Mouse (Mus musculus) hindbrain, embryonic 10.5 days (tissue): ENCODE results near the gene Dgki. TPM values are rescaled to one million over a fixed set of nuclear protein-coding genes. Genes with fewer than 3 reads are reported as not detected.

Experiments used
- DNase-seq: peaks from one replicate; pipeline ENCODE4 v3.0.0-alpha.2; 2017; ENCODE audit warnings: low spot score
- H3K27ac ChIP-seq: fragments of 300-500 bp; sonication (generic); 2 replicates; pipeline ENCODE4 v1.5.1; 2016; ENCODE audit warnings: mild to moderate bottlenecking, moderate library complexity
- H3K27me3 ChIP-seq: fragments of 300-500 bp; sonication (generic); 2 replicates; pipeline ENCODE4 v1.6.1; 2016; ENCODE audit warnings: mild to moderate bottlenecking; ENCODE audit not compliant: poor library complexity, insufficient read depth, severe bottlenecking
- H3K36me3 ChIP-seq: fragments of 300-500 bp; sonication (generic); 2 replicates; pipeline ENCODE4 v1.6.1; 2016; ENCODE audit warnings: mild to moderate bottlenecking, moderate library complexity
- H3K4me1 ChIP-seq: fragments of 300-500 bp; sonication (generic); replicated peaks from 2 replicates; pipeline ENCODE4 v1.6.1; 2016; ENCODE audit warnings: mild to moderate bottlenecking
- H3K4me3 ChIP-seq: fragments of 300-500 bp; sonication (generic); 2 replicates; pipeline ENCODE4 v1.5.1; 2016; ENCODE audit warnings: mild to moderate bottlenecking, moderate library complexity
- H3K9me3 ChIP-seq: fragments of 300-500 bp; sonication (generic); 2 replicates; pipeline ENCODE4 v1.6.1; 2016; ENCODE audit warnings: mild to moderate bottlenecking, moderate library complexity
- WGBS: fragments of 180-500 bp; shearing (Covaris S2); methylation state at CpG from one replicate; pipeline ENCODE4 v1.1.7; 2016; 5-methylcytosine and 5-hydroxymethylcytosine counted together
- polyA plus RNA-seq: library from polyadenylated mRNA; unstranded; fragments of >200 nt; fragmentation: Nextera tagmentation; extraction: Ambion mirVana; gene quantifications from 2 replicates; pipeline ENCODE4 v1.2.1, GENCODE M21; 2016

Gene Dgki
- polyA plus RNA-seq, 1 experiment from 2014 or later = 1.0 TPM

DNA sequence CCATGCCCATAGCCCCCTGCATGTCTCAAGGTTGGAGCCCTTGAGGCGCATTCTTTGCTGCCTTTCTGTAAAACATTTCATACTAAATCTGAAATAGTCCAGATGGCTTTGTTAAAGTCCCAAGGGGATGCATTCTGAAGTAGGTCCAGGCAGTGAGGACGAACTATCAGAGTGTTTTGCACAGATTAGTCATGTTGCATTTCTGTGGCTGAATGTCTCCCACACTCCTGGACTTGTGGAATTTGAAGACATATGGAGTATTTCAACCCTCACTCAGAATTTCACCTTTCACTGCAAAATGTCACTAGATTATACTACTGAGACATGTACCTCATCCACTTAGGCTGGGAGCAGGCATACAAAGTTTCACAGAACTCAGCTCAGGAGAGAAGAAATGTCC is 403.3 kb downstream of the Dgki start:
- no peak overlapping the region for H3K4me3 ChIP-seq
- no peaks in the 10 kb centered on the region for H3K9me3 ChIP-seq
- WGBS = 63% methylated on average over 2 of the region's 2 CpGs
- H3K27me3 ChIP-seq = no peaks in the 10 kb centered on the region; the same call in 1 of the 2 replicates
- H3K4me1 ChIP-seq = 0 out of 2 replicates have a peak, but pooled peaks cover 3% of the 10 kb centered on the region
- no peak for DNase-seq
- H3K36me3 ChIP-seq = no peaks in the 10 kb centered on the region
- no peak overlapping the region for H3K27ac ChIP-seq

DNA sequence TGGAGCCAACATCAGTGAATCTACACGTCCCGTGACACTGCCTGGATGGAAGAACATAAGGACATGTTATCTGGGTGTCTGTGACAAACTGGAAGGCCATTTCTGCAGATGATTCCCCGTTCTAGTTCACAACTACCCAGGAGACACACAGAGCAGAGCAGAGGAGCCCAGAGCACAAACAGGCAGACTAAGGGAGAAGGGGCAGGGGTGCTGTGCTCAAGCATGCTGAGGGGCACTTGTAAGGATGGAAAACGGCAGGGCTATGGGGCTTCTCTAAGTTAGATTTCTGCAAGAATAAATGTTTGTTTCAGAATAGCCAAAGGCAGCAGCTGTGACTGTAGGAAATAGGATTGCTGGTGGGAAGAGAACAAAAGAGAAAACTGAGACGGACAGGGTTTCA is 408.2 kb downstream of the Dgki start:
- Histone ChIP-seq H3K4me1 (peaks cover 15% of the 10 kb centered on the region), H3K27ac (0 out of 2 replicates have a peak overlapping the region, but pooled peaks have one; percentile 51), H3K36me3 (no peaks in the 10 kb centered on the region), H3K27me3 (0 out of 2 replicates have a peak, but pooled peaks cover 4% of the 10 kb centered on the region), H3K9me3 (no peaks in the 10 kb centered on the region), H3K4me3 (no peak overlapping the region)
- DNase-seq = no peak
- WGBS = 82% methylated on average over 5 of the region's 5 CpGs

DNA sequence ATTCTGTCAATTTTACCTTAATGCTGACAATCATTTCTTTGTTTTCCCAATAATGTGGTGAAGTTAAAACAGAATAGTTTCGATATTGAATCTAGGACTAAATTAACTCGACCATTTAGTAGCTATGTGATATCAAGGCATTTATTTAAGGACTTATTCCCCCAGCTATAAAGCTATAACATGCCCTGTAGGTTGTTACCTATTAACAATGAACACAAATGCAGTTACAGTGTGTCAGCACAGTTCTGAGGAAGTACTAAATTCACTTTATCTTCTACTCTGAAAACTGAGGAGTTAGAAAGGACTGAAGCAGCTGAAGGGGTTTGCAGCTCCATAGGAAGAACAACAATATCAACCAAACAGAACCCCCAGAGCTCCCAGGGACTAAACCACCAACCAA is 409.2 kb downstream of the Dgki start:
- WGBS = 67% methylated on average over 2 of the region's 2 CpGs
- H3K9me3 ChIP-seq = no peaks in the 10 kb centered on the region
- no peak overlapping the region for H3K4me3 ChIP-seq
- DNase-seq = no peak
- H3K36me3 ChIP-seq = no peaks in the 10 kb centered on the region
- 0 out of 2 replicates have a peak, but pooled peaks cover 4% of the 10 kb centered on the region for H3K27me3 ChIP-seq
- H3K4me1 ChIP-seq = peaks cover 15% of the 10 kb centered on the region
- H3K27ac ChIP-seq = peak overlapping the region; percentile 29; the same call in 1 of the 2 replicates

DNA sequence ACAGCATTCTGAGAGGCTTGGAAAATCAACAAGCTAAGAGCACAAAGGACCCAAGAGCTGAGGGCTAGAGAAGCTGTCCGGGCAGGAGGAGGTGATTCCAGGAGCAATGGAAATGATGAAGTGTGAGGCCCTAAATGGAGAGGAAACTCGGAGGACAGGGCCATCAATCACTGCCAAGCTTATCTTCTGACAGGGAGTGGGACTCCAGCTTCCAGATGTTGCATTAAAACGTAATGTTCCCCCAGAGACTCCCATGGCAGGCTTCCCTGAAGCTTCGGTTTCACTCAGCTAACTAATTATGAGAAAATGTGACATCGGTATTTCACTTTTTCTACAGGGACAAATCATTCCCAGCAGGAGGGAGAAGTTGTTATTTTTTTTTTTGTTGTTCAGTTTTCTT is 409.7 kb downstream of the Dgki start:
- Histone ChIP-seq H3K9me3 (no peaks in the 10 kb centered on the region), H3K27me3 (0 out of 2 replicates have a peak, but pooled peaks cover 4% of the 10 kb centered on the region), H3K4me3 (no peak overlapping the region), H3K4me1 (peaks cover 15% of the 10 kb centered on the region), H3K27ac (no peak overlapping the region), H3K36me3 (no peaks in the 10 kb centered on the region)
- peak; percentile 38 for DNase-seq
- whole genome bisulfite sequencing = 25% methylated on average over 5 of the region's 5 CpGs

DNA sequence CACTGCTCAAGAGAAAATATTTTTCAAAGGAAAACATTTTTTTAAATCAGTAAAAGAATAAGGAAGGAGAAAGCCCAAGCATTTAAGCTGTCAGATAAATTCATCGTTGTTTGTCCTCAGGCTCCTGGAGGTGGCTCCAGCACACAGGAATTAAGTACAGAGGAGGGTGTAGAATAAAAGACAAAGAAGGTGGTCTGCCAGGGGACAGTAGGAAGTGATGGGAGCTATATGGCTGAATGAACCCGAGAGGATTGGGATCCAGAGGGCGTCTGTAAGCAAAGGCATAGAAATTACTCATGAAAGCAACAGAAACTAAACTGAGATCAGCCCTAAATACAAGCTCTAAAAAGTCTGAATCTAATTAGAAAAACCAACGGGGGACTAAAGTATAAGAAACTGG is 418.7 kb downstream of the Dgki start:
- Histone ChIP-seq H3K27me3 (no peaks in the 10 kb centered on the region), H3K4me1 (peaks cover 31% of the 10 kb centered on the region), H3K36me3 (no peaks in the 10 kb centered on the region), H3K4me3 (no peak overlapping the region), H3K27ac (peak overlapping the region; percentile 76), H3K9me3 (no peaks in the 10 kb centered on the region)
- WGBS = 16% methylated on average over 4 of the region's 4 CpGs
- DNase-seq = no peak

DNA sequence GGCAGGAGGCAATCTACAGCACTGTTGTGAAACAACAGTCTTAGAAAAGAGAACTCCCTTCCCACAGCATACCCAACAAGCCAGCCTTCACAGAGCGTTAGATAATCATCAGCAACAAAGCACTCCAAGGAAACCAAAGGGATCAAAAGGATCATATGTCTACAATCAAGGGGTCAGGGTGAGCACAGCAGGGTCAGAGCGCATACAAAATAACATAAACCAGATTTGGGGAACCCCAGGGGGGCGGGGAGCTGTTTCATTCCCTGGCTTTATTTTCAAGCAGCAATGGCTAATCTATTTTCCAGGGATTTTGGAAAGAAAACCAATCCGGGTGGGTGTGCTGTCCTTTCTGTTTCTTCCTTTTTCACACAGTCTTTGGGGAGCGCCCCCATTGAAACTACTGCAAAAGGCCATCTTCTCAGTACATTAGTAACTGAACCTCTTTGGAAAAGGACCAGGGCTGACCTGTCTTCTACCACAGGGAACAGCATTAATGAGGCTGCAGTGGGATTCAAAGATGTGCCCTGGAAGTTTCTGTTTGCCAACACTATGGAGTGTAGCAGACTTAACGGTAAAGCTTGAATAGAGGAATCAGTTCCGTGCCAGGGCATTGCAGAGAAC is 419.2 kb downstream of the Dgki start:
- 6% methylated on average over 7 of the region's 7 CpGs for WGBS

DNA sequence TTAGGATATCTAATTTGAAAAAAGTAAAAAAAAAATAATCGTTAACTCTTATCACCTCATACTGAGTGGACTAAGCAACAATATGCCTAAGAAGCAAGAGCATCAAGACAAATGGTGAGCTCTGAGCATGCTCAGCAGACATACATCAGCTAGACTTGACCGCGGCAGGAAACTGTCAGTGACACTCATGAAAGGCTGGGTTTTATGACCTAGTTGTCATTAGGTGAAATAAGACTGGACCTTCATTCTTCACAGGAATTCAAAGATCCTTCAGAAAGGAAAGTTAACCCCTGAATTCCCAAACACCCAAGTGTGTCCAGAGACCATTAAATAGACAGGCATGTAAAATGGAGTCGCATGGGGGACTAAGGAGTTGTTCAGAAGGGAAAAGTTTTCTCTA is 422.6 kb downstream of the Dgki start:
- no peaks in the 10 kb centered on the region for H3K9me3 ChIP-seq
- 77% methylated on average over 4 of the region's 4 CpGs for WGBS
- no peak overlapping the region for H3K27ac ChIP-seq
- no peaks in the 10 kb centered on the region; the same call in 1 of the 2 replicates for H3K27me3 ChIP-seq
- no peak overlapping the region for H3K4me3 ChIP-seq
- H3K4me1 ChIP-seq = peaks cover 37% of the 10 kb centered on the region
- no peaks in the 10 kb centered on the region for H3K36me3 ChIP-seq
- DNase-seq = no peak

More for the DNA sequence above, 419.2 kb downstream of the Dgki start:
- no peaks in the 10 kb centered on the region for H3K9me3 ChIP-seq
- DNase-seq = peak; percentile 71
- peaks cover 34% of the 10 kb centered on the region for H3K4me1 ChIP-seq
- peak overlapping the region; percentile 76 for H3K27ac ChIP-seq
- no peaks in the 10 kb centered on the region for H3K36me3 ChIP-seq
- H3K4me3 ChIP-seq = no peak overlapping the region
- no peaks in the 10 kb centered on the region for H3K27me3 ChIP-seq

DNA sequence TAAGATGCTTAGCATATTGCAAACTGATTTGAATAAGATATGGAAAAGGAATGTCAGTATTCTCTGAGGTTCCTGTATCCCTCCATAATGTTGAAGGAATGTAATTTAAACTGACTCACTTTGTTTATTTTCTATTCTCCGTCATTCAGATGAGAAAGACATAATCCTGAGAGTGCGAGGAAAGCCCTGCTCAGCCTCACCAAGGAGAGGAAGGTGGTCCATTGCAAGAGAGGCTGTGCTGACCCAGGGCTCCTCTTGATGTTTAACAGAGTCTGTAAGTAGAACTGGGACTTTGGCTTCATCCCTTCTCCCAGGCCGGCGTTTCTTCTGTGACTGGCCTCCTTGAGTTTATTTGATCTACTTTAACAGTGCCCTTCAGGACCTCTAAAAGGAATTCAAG is 423.6 kb downstream of the Dgki start:
- Histone ChIP-seq H3K9me3 (no peaks in the 10 kb centered on the region), H3K36me3 (no peaks in the 10 kb centered on the region), H3K27ac (no peak overlapping the region), H3K4me1 (peaks cover 30% of the 10 kb centered on the region), H3K4me3 (no peak overlapping the region), H3K27me3 (no peaks in the 10 kb centered on the region; the same call in 1 of the 2 replicates)
- 67% methylated on average over 4 of the region's 4 CpGs for WGBS
- DNase-seq = no peak

DNA sequence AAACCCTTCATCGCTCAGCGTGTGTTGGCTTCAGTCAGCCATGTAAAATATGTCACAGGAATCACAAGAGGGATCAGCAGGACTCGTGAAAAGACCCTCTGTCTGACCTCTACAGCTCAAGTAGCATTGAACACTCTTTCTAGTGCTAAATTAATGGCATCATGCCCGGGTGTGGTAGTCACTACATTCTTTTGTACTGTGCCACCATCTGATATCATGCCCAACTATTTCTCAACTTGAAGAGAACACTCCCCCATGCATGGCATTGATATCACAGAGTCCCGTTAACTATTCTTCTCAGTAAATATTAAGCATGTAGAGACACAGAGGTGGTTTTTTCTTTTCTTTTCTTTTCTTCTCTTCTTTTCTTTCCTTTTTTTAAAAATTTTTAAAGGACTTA is 424.1 kb downstream of the Dgki start:
- no peak for DNase-seq
- WGBS = 57% methylated on average over 5 of the region's 5 CpGs
- Histone ChIP-seq H3K4me3 (no peak overlapping the region), H3K27ac (no peak overlapping the region), H3K27me3 (no peaks in the 10 kb centered on the region; the same call in 1 of the 2 replicates), H3K4me1 (peaks cover 25% of the 10 kb centered on the region), H3K36me3 (no peaks in the 10 kb centered on the region), H3K9me3 (no peaks in the 10 kb centered on the region)

DNA sequence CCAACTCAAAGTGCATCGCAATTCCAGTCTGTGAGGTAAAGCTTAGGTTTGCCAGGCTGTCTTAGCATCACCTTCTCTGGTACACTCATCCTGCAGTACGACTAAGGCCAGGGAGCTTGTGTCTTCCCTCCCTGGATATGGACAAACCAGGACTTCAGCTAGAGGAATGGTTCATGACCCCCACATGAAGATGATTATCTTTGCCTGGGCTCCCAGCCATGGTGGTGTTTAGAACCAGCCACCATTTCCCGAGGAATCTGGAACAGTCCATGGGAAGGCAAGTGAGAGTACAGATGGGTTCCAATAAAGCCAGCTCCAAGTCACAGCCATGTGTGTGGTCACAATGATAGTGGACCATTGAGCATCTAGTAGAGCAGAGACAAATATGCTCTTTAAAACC is 427.1 kb downstream of the Dgki start:
- H3K36me3 ChIP-seq = no peaks in the 10 kb centered on the region
- H3K27ac ChIP-seq = no peak overlapping the region
- peaks cover 11% of the 10 kb centered on the region; the same call in 1 of the 2 replicates for H3K4me1 ChIP-seq
- H3K4me3 ChIP-seq = no peak overlapping the region
- no peaks in the 10 kb centered on the region for H3K9me3 ChIP-seq
- 90% methylated on average over 3 of the region's 3 CpGs for WGBS
- H3K27me3 ChIP-seq = no peaks in the 10 kb centered on the region; the same call in 1 of the 2 replicates
- DNase-seq = no peak

DNA sequence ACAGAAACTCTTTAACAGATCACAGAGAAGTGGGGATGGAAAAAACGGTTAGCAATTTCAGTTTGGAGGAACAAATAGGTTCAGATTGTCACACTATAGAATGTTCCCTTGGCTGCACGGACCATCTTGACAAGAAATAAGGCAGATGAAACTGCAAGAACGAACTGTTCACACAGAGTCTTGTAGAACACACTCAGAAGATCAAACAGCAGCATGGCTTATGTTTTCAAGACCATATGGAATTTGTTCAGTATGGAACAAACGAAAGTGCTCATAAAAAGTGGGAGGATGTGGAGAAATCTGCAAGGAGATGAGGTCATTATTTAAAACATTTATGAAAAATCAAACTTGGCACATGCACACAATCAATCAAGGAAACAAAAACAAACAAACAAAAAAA is 431.8 kb downstream of the Dgki start:
- DNase-seq = no peak
- 79% methylated on average over 4 of the region's 4 CpGs for WGBS
- H3K4me3 ChIP-seq = no peak overlapping the region
- no peak overlapping the region for H3K27ac ChIP-seq
- peaks cover 2% of the 10 kb centered on the region; the same call in 1 of the 2 replicates for H3K27me3 ChIP-seq
- H3K4me1 ChIP-seq = no peaks in the 10 kb centered on the region
- H3K9me3 ChIP-seq = no peaks in the 10 kb centered on the region
- H3K36me3 ChIP-seq = no peaks in the 10 kb centered on the region

DNA sequence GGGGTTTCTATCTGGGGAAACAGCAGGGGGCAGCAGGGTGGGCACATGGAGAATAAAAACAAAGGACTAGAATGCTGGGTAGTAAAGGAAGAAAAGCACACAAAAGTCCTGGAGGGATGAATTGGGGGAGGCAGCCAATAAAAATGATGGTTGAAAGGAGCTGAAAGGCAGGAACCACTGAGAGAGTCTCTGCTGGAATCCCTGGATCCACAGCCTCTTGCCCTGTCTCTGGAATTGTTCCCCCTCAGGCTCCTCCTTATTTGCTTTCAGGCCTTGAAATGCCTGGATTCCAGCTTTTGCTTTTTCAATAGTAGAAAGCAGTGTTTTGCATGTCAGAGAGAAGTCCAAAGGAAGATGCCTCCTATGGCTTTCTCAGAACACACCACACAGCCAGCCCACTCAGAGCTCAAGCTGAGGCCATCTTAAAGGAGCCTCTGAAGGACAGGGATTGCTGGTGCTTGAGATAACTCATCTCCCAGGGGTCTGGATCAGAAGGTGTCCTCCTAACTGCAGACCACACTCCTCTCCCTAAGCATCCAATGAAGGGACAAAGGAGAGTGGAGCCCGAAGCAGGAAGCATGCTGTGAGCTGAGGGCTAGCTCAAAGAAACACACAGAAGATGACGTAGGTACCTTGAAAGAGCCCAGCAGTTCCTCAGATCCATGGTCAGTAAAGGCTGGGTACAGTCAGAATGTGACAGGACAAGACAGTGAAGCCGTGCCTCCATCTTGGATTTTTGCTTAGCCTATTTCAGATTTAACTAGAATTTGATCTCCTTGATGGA is 441.5 kb downstream of the Dgki start:
- Histone ChIP-seq H3K9me3 (no peaks in the 10 kb centered on the region), H3K4me1 (peaks cover 30% of the 10 kb centered on the region), H3K4me3 (no peak overlapping the region), H3K36me3 (no peaks in the 10 kb centered on the region), H3K27ac (peak overlapping the region; percentile 88), H3K27me3 (no peaks in the 10 kb centered on the region)
- 23% methylated on average over 3 of the region's 3 CpGs for WGBS
- peak; percentile 61 for DNase-seq

DNA sequence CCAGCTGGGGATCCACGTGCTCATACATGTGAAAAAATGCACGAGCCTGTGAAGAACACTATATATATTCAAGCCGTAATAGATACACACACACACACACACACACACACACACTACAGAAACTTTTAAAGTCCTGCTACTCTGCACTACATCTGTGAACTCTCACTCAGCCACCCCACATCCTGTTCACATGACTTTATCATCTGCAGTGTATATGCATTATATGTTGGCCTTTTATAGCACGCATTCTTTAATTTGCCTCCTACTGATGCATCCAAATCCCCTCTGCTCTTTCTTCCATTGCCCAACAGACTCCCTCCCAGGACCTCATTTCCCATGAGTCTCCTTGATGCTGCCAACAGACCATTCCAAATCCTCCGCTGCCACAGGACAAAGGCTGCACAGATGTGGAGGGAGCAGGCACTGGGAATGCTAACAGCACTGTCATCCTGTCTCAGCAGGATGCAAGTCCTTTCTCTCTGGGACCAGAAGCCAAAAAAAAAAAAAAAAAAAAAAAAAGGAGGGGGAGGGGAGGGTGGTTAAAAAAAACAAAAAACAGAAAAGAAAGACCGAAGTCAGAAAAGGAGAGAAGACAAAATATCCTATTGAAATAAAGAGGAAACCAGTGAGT is 442.2 kb downstream of the Dgki start:
- WGBS = 22% methylated on average over 6 of the region's 6 CpGs
- H3K4me3 ChIP-seq = no peak overlapping the region
- no peaks in the 10 kb centered on the region for H3K9me3 ChIP-seq
- DNase-seq = peak; percentile 68
- no peaks in the 10 kb centered on the region for H3K36me3 ChIP-seq
- peak overlapping the region; percentile 88 for H3K27ac ChIP-seq
- no peaks in the 10 kb centered on the region for H3K27me3 ChIP-seq
- peaks cover 30% of the 10 kb centered on the region for H3K4me1 ChIP-seq
